Mouse (Mus musculus) midbrain, embryonic 15.5 days (tissue): ENCODE results near the gene Cmya5. TPM values are rescaled to one million over a fixed set of nuclear protein-coding genes. Genes with fewer than 3 reads are reported as not detected.
"Not testable (repeated sequence)": the region's sequence is repeated elsewhere in the genome, so short reads cannot be mapped to it uniquely, and the experiment has no call there.

Experiments used
- ATAC-seq: fragments of 200-750 bp; cut with Nextera tagmentation; replicated peaks from 2 replicates; pipeline ENCODE4 v1.8.0; 2017; ENCODE audit warnings: moderate TSS enrichment
- H3K27ac ChIP-seq: fragments of 300-500 bp; sonication (generic); 2 replicates; pipeline ENCODE4 v1.5.1; 2015; ENCODE audit warnings: mild to moderate bottlenecking, inconsistent platforms
- H3K27me3 ChIP-seq: fragments of 300-500 bp; sonication (generic); replicated peaks from 2 replicates; pipeline ENCODE4 v1.6.1; 2015; ENCODE audit warnings: inconsistent platforms
- H3K36me3 ChIP-seq: fragments of 300-500 bp; sonication (generic); replicated peaks from 2 replicates; pipeline ENCODE4 v1.6.1; 2015; ENCODE audit warnings: inconsistent platforms
- H3K4me1 ChIP-seq: fragments of 300-500 bp; sonication (generic); 2 replicates; pipeline ENCODE4 v1.6.1; 2015; ENCODE audit warnings: inconsistent platforms
- H3K4me2 ChIP-seq: fragments of 300-500 bp; sonication (generic); 2 replicates; pipeline ENCODE4 v1.6.1; 2015; ENCODE audit warnings: inconsistent platforms, mild to moderate bottlenecking, moderate library complexity
- H3K4me3 ChIP-seq: fragments of 300-500 bp; sonication (generic); 2 replicates; pipeline ENCODE4 v1.5.1; 2015; ENCODE audit warnings: mild to moderate bottlenecking, inconsistent platforms
- H3K9ac ChIP-seq: fragments of 300-500 bp; sonication (generic); 2 replicates; pipeline ENCODE4 v1.6.1; 2015; ENCODE audit warnings: mild to moderate bottlenecking, inconsistent platforms
- H3K9me3 ChIP-seq: fragments of 300-500 bp; sonication (generic); 2 replicates; pipeline ENCODE4 v1.6.1; 2016; ENCODE audit warnings: inconsistent platforms
- WGBS: fragments of 180-500 bp; shearing (Covaris S2); methylation state at CpG from one replicate; pipeline ENCODE4 v1.1.7; 2015; ENCODE audit warnings: mixed read lengths; 5-methylcytosine and 5-hydroxymethylcytosine counted together
- polyA plus RNA-seq: library from polyadenylated mRNA; unstranded; fragments of >200 nt; fragmentation: Nextera tagmentation; extraction: Ambion mirVana; gene quantifications from 2 replicates; pipeline ENCODE4 v1.2.1, GENCODE M21; 2015

Gene Cmya5
- polyA plus RNA-seq, 1 experiment from 2014 or later, result 0.14 TPM

GRCm38 (mm10) chr13:93102340-93103090, 42.0 kb downstream of the Cmya5 start:
- no peak overlapping the region for H3K4me3 ChIP-seq
- 58% methylated on average over 4 of the region's 4 CpGs for WGBS
- no peaks in the 10 kb centered on the region for H3K4me1 ChIP-seq
- no peaks in the 10 kb centered on the region for H3K9me3 ChIP-seq
- no peak overlapping the region for H3K4me2 ChIP-seq
- no peaks in the 10 kb centered on the region for H3K36me3 ChIP-seq
- no peak for ATAC-seq
- no peaks in the 10 kb centered on the region for H3K27me3 ChIP-seq
- no peak overlapping the region for H3K27ac ChIP-seq
- no peak overlapping the region for H3K9ac ChIP-seq

DNA sequence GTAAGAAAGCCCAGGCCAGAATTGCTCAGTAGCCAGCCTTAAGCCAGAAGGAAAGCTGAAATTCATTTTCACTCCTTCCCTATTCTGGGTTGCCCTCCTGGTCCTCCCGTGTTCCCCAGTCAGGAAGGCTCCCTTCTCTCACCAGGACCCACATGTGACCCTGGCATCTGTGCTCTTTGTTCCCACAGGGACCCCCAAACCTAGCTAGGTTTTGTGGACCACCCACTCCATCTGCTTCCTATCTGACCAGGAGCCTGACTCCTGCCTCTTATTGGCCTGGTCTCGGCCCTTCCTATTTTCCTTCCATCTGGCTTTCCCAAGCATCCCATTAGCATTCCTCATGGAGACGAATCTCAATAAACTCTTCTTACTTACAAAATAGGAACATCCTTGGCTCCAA, 45.9 kb downstream of the Cmya5 start:
- no peaks in the 10 kb centered on the region for H3K36me3 ChIP-seq
- no peaks in the 10 kb centered on the region for H3K4me1 ChIP-seq
- no peaks in the 10 kb centered on the region for H3K9me3 ChIP-seq
- H3K4me2 ChIP-seq, result no peak overlapping the region
- 76% methylated on average over 3 of the region's 3 CpGs for WGBS
- H3K27me3 ChIP-seq, result no peaks in the 10 kb centered on the region
- no peak overlapping the region for H3K4me3 ChIP-seq
- ATAC-seq, result no peak
- H3K27ac ChIP-seq, result no peak overlapping the region
- no peak overlapping the region for H3K9ac ChIP-seq

GRCm38 (mm10) chr13:93096643-93097042, 47.9 kb downstream of the Cmya5 start:
- WGBS, result 96% methylated on average over 6 of the region's 6 CpGs
- no peaks in the 10 kb centered on the region for H3K4me1 ChIP-seq
- no peaks in the 10 kb centered on the region for H3K27me3 ChIP-seq
- H3K4me3 ChIP-seq, result no peak overlapping the region
- H3K36me3 ChIP-seq, result no peaks in the 10 kb centered on the region
- H3K9ac ChIP-seq, result no peak overlapping the region
- ATAC-seq, result no peak
- no peaks in the 10 kb centered on the region for H3K9me3 ChIP-seq
- H3K27ac ChIP-seq, result no peak overlapping the region
- no peak overlapping the region for H3K4me2 ChIP-seq

GRCm38 (mm10) chr13:93095097-93095791, 49.3 kb downstream of the Cmya5 start:
- Histone ChIP-seq H3K4me2 (no peak overlapping the region), H3K9me3 (no peaks in the 10 kb centered on the region), H3K4me3 (no peak overlapping the region), H3K27me3 (no peaks in the 10 kb centered on the region), H3K36me3 (no peaks in the 10 kb centered on the region), H3K27ac (no peak overlapping the region), H3K9ac (no peak overlapping the region), H3K4me1 (no peaks in the 10 kb centered on the region)
- no peak for ATAC-seq
- 92% methylated on average over 15 of the region's 15 CpGs for WGBS

- Histone ChIP-seq H3K9me3 (no peaks in the 10 kb centered on the region), H3K4me1 (no peaks in the 10 kb centered on the region), H3K36me3 (no peaks in the 10 kb centered on the region), H3K4me3 (no peak overlapping the region), H3K27me3 (no peaks in the 10 kb centered on the region), H3K9ac (no peak overlapping the region), H3K27ac (no peak overlapping the region), H3K4me2 (no peak overlapping the region)
- WGBS, result 89% methylated on average over 10 of the region's 10 CpGs
- no peak for ATAC-seq
These were observed 50.2 kb downstream of the Cmya5 start for GRCm38 (mm10) chr13:93094204-93094935.

DNA sequence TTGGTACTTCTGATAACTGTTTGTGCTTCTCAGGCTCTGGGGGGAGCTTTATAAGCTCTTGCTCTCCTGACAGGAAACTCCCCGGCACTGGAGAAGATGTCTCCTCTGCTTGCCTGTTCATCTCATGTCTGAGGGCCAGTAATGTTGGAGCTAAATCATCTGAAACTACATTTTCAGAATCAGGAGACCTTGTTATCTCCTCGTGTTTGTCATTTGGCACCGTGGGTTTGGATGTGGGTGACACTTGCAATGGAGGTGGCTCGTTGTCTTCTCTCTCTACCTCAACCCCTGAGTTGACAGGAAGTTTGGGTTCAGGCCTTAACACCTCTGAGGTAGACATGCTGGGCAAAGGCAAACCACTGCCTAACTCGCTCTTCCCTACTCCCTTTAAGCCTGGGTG, 50.8 kb downstream of the Cmya5 start:
- no peak for ATAC-seq
- no peaks in the 10 kb centered on the region for H3K36me3 ChIP-seq
- no peaks in the 10 kb centered on the region for H3K9me3 ChIP-seq
- no peaks in the 10 kb centered on the region for H3K27me3 ChIP-seq
- H3K27ac ChIP-seq, result no peak overlapping the region
- no peak overlapping the region for H3K4me3 ChIP-seq
- 92% methylated on average over 5 of the region's 5 CpGs for WGBS
- no peak overlapping the region for H3K4me2 ChIP-seq
- no peaks in the 10 kb centered on the region for H3K4me1 ChIP-seq
- H3K9ac ChIP-seq, result no peak overlapping the region

DNA sequence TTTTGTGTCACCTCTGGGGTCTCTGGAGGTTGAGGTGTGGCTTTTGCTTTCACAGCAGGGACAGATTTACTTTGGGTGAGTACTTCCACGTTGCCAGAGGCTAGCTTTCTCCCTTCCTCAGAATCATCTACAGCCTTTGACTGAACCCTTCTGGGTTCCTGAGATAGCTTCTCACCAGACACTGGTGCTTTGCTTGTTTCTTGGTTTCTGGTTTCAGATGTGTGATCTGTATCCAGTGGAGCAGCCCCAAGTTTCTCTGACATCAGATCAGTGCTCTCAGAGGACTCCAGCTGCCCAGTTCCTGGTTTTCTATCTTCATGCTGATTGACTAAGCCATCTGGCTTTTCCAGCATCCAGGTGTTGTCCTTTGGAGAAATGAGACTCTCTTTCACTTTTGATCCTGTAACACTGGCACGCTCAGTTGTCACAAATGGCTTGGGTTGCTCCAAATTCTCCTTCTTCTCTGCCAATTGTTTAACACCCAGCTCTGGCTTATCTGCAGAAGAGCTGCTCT, 51.6 kb downstream of the Cmya5 start:
- H3K36me3 ChIP-seq, result no peaks in the 10 kb centered on the region
- no peak overlapping the region for H3K27ac ChIP-seq
- no peak overlapping the region for H3K9ac ChIP-seq
- no peaks in the 10 kb centered on the region for H3K4me1 ChIP-seq
- no peak overlapping the region for H3K4me2 ChIP-seq
- H3K4me3 ChIP-seq, result no peak overlapping the region
- WGBS, result 68% methylated on average over 2 of the region's 2 CpGs
- H3K27me3 ChIP-seq, result no peaks in the 10 kb centered on the region
- no peak for ATAC-seq
- no peaks in the 10 kb centered on the region for H3K9me3 ChIP-seq

GRCm38 (mm10) chr13:93091866-93092455, 52.6 kb downstream of the Cmya5 start:
- Histone ChIP-seq H3K4me1 (no peaks in the 10 kb centered on the region), H3K27me3 (no peaks in the 10 kb centered on the region), H3K27ac (no peak overlapping the region), H3K36me3 (no peaks in the 10 kb centered on the region), H3K4me3 (no peak overlapping the region), H3K9ac (no peak overlapping the region), H3K4me2 (no peak overlapping the region), H3K9me3 (no peaks in the 10 kb centered on the region)
- 92% methylated on average over 10 of the region's 10 CpGs for WGBS
- ATAC-seq, result no peak

DNA sequence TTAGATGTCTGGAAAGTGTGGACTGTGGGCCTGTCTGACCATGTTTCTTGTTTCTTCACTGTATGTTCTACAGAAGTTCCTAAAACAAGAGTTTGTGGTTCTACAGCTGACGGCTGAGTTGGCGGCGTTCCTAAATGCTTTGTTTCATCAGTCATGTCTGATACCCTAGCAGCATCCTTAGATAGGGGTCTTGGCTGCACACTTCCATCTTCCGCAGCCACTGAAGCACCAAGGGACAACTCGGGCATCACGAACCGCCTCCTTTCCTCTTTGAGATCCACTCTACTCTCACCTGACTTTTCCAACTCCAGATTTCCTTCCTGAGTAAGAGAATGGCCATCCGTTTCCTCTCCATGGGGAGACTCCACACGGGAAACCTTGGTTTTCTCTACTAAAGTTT, 53.3 kb downstream of the Cmya5 start:
- no peak overlapping the region for H3K9ac ChIP-seq

GRCm38 (mm10) chr13:93089481-93089880, 55.0 kb downstream of the Cmya5 start:
- Histone ChIP-seq H3K4me1 (no peaks in the 10 kb centered on the region), H3K36me3 (no peaks in the 10 kb centered on the region), H3K4me2 (no peak overlapping the region), H3K9me3 (no peaks in the 10 kb centered on the region), H3K4me3 (no peak overlapping the region), H3K27me3 (no peaks in the 10 kb centered on the region), H3K9ac (no peak overlapping the region), H3K27ac (no peak overlapping the region)
- no peak for ATAC-seq
- WGBS, result 74% methylated on average over 5 of the region's 5 CpGs

More for the DNA sequence above, 53.3 kb downstream of the Cmya5 start:
- Histone ChIP-seq H3K36me3 (no peaks in the 10 kb centered on the region), H3K4me3 (no peak overlapping the region), H3K27me3 (no peaks in the 10 kb centered on the region), H3K4me1 (no peaks in the 10 kb centered on the region), H3K27ac (no peak overlapping the region), H3K4me2 (no peak overlapping the region), H3K9me3 (no peaks in the 10 kb centered on the region)
- no peak for ATAC-seq
- 93% methylated on average over 9 of the region's 9 CpGs for WGBS

- Histone ChIP-seq H3K36me3 (no peaks in the 10 kb centered on the region), H3K4me2 (no peak overlapping the region), H3K4me1 (no peaks in the 10 kb centered on the region), H3K4me3 (no peak overlapping the region), H3K27me3 (no peaks in the 10 kb centered on the region), H3K9ac (no peak overlapping the region), H3K9me3 (no peaks in the 10 kb centered on the region), H3K27ac (no peak overlapping the region)
- no peak for ATAC-seq
- WGBS, result 91% methylated on average over 4 of the region's 4 CpGs
These were observed 58.8 kb downstream of the Cmya5 start for GRCm38 (mm10) chr13:93085711-93086110.

DNA sequence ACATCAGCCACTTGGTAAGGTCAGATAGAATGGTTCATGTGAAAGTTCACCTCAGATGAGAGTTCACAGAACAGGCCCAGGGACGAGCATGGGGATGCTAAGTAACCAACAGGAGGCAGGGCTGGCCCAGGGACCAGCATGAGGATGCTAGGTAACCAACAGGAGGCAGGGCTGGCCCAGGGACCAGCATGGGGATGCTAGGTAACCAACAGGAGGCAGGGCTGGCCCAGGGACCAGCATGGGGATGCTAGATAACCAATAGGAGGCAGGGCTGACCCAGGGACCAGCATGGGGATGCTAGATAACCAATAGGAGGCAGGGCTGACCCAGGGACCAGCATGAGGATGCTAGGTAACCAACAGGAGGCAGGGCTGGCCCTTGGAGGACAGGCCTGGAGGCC, 62.2 kb downstream of the Cmya5 start:
- H3K4me3 ChIP-seq, H3K9me3 ChIP-seq, H3K36me3 ChIP-seq, H3K27ac ChIP-seq, H3K4me2 ChIP-seq, H3K27me3 ChIP-seq, ATAC-seq, H3K4me1 ChIP-seq, H3K9ac ChIP-seq: not testable (repeated sequence)
- 87% methylated on average over 1 of the region's 1 CpGs for WGBS
